Mouse (Mus musculus): ENCODE results near the gene Ppt2. TPM values are rescaled to one million over a fixed set of nuclear protein-coding genes. Genes with fewer than 3 reads are reported as not detected.
A peak's percentile ranks its signal among the peaks of the same experiment; 100 is the strongest.

The Ppt2 gene
- polyA plus RNA-seq, 1 experiment from 2014 or later, result 19.3 TPM

DNA sequence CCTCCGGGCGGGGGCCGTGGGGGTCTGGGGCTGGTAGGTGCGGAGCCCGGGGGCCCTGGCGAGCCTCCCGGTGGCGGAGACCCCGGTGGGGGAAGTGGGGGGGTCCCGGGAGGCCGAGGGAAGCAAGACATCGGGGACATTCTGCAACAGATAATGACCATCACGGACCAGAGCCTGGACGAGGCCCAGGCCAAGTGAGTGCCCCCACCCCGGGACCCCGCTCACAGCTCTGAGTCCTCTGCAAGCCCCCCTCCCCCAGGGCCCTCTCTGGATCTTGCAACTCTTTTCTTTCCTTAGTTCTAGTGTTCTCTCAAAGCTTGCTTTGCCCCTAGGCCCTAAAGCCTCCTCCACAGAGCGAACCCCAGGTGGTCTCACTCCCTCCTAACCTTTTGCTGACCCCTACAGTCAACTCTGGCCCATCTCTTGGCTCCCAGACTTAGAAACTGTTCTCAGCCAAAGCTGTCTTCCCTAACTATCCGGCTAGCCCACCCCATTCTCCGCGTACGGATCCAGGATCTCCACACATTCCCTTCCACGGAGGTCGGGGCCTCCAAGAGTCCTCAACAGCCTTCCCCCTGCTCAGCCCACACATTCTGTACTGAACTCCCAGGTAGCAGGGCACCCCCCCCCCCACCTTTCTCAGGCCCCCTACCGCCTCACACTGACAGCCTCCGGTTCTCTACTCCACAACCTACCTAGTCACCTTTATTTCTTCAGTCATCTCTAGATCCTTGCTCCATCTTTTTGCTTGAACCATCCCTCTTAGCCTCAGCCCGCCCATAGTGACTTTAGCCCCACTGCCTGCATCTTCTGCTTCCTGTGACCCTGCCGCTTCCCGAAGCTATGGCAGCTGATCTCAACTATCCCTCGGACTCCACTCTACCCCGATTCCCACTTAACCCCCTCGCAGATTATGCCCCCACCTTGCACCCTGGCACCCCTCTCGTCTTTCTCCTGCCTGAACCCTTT, 35.4 kb downstream of the Ppt2 start:
- Histone ChIP-seq H3K4me2 (ENCODE audit: low read depth, low read length) (peak overlapping the region; percentile 99), H3K27ac (ENCODE audit: low read depth) (peak overlapping the region; percentile 84), H3K4me3 (ENCODE audit: low read depth, low read length) (peak overlapping the region; percentile 69), H3K27me3 (ENCODE audit: insufficient read depth, low read length) (no peaks in the 10 kb centered on the region), H3K36me3 (replicated peaks; ENCODE audit: insufficient read depth, low read length) (peaks cover 22% of the 10 kb centered on the region), H3K9ac (replicated peaks) (peak overlapping the region; percentile 88), H3K9me3 (ENCODE audit: low read length) (no peaks in the 10 kb centered on the region), H3K4me1 (ENCODE audit: insufficient read depth) (peaks cover 63% of the 10 kb centered on the region)
- TF ChIP-seq EP300 (IDR thresholded peaks at IDR 0.05; ENCODE audit: low read depth) (no peak), CTCF (IDR thresholded peaks at IDR 0.05; ENCODE audit: low read depth) (no peak)
- ATAC-seq (no peak), DNase-seq (no peak)
- 3% methylated on average over 28 of the region's 32 CpGs for WGBS (ENCODE audit: insufficient replicate concordance)

GRCm38 (mm10) chr17:34591994-34592375, 36.3 kb downstream of the Ppt2 start:
- peak overlapping the region; percentile 88 for H3K9ac ChIP-seq (replicated peaks)
- WGBS (ENCODE audit: insufficient replicate concordance), result 0% methylated on average over 28 of the region's 35 CpGs
- H3K9me3 ChIP-seq (ENCODE audit: low read length), result no peaks in the 10 kb centered on the region
- peaks cover 62% of the 10 kb centered on the region for H3K4me1 ChIP-seq (ENCODE audit: insufficient read depth)
- no peaks in the 10 kb centered on the region for H3K27me3 ChIP-seq (ENCODE audit: insufficient read depth, low read length)
- peaks cover 22% of the 10 kb centered on the region for H3K36me3 ChIP-seq (replicated peaks; ENCODE audit: insufficient read depth, low read length)
- ATAC-seq (peak; percentile 59), DNase-seq (peak; percentile 95)
- no peak for TF ChIP-seq CTCF (IDR thresholded peaks at IDR 0.05; ENCODE audit: low read depth)
- no peak for TF ChIP-seq EP300 (IDR thresholded peaks at IDR 0.05; ENCODE audit: low read depth)
- peak overlapping the region; percentile 69 for H3K4me3 ChIP-seq (ENCODE audit: low read depth, low read length)
- peak overlapping the region; percentile 99 for H3K4me2 ChIP-seq (ENCODE audit: low read depth, low read length)
- peak overlapping the region; percentile 84 for H3K27ac ChIP-seq (ENCODE audit: low read depth)

DNA sequence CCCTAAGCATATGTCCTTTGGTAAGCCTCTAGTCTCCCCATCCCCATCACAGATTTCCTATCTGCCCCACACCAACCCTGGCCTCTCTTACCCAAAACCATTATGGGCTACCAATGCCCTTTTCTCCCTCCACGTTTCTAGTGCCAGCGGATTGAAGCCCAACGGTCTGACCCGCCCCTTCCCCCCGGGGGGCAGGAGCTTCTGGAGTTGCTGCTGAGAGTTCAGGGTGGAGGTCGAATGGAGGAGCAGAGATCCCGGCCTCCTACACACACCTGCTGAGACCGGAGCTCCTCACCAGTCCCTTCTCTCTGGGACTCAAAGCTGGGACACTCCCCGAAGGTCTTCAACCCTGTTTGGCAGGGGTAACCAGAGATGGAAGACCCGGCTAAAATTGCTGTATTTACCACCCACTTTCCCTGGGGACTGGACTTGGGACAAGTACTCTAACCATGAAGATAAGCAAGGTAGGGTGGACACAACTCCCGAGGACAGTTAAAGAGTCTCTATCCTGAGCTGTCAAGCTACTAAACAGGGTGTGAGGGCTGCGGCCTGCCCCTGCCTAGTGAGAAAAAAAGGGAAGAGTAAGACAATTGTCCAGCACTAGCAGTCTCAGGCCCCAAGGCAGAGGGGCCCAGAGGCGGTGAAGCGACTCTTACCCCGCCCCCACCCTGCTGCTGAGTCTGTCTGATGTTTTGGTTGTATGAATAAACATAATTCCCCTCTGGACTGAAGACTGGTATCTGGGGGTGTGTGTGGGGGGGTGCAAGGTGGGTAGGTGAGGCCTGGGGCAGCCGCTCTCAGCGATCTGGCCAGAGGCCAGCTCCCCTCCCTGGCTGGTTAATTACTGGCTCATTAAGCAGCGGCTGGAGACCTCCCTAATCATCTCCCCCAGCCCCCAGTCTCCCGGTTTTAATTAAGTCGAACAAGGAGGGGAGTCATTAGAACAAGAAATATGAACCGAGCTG, 37.0 kb downstream of the Ppt2 start, which contains the start of gene Pbx2:
Gene Pbx2 (plus strand): TSS at position 238 of the 965 bp plus-strand sequence.
- H3K27me3 ChIP-seq (ENCODE audit: insufficient read depth, low read length), result no peaks in the 10 kb centered on the region
- H3K9ac ChIP-seq (replicated peaks), result peak within 1 kb of the TSS; percentile 88
- no peaks in the 10 kb centered on the region for H3K9me3 ChIP-seq (ENCODE audit: low read length)
- DNase-seq, result peak; percentile 64
- ATAC-seq, result 0 out of 2 replicates have a peak, but pooled peaks have one; percentile 3
- TF ChIP-seq CTCF (IDR thresholded peaks at IDR 0.05; ENCODE audit: low read depth) (no peak), EP300 (IDR thresholded peaks at IDR 0.05; ENCODE audit: low read depth) (no peak)
- H3K36me3 ChIP-seq (replicated peaks; ENCODE audit: insufficient read depth, low read length), result peaks cover 22% of the 10 kb centered on the region
- WGBS (ENCODE audit: insufficient replicate concordance), result 5% methylated on average over 21 of the region's 21 CpGs
- peak within 1 kb of the TSS; percentile 84 for H3K27ac ChIP-seq (ENCODE audit: low read depth)
- peak within 1 kb of the TSS; percentile 69 for H3K4me3 ChIP-seq (ENCODE audit: low read depth, low read length)
- H3K4me1 ChIP-seq (ENCODE audit: insufficient read depth), result peaks cover 68% of the 10 kb centered on the region
- peak within 1 kb of the TSS; percentile 99 for H3K4me2 ChIP-seq (ENCODE audit: low read depth, low read length)

GRCm38 (mm10) chr17:34590154-34590987, 37.9 kb downstream of the Ppt2 start:
- Histone ChIP-seq H3K4me1 (ENCODE audit: insufficient read depth) (peaks cover 68% of the 10 kb centered on the region), H3K27me3 (ENCODE audit: insufficient read depth, low read length) (no peaks in the 10 kb centered on the region), H3K36me3 (replicated peaks; ENCODE audit: insufficient read depth, low read length) (peaks cover 14% of the 10 kb centered on the region), H3K27ac (ENCODE audit: low read depth) (peak overlapping the region; percentile 84), H3K4me3 (ENCODE audit: low read depth, low read length) (peak overlapping the region; percentile 69), H3K9me3 (ENCODE audit: low read length) (no peaks in the 10 kb centered on the region), H3K4me2 (ENCODE audit: low read depth, low read length) (peak overlapping the region; percentile 99), H3K9ac (replicated peaks) (peak overlapping the region; percentile 88)
- DNase-seq, result no peak
- no peak for TF ChIP-seq CTCF (IDR thresholded peaks at IDR 0.05; ENCODE audit: low read depth)
- TF ChIP-seq EP300 (IDR thresholded peaks at IDR 0.05; ENCODE audit: low read depth), result no peak
- ATAC-seq, result no peak
- 39% methylated on average over 12 of the region's 15 CpGs for WGBS (ENCODE audit: insufficient replicate concordance)

DNA sequence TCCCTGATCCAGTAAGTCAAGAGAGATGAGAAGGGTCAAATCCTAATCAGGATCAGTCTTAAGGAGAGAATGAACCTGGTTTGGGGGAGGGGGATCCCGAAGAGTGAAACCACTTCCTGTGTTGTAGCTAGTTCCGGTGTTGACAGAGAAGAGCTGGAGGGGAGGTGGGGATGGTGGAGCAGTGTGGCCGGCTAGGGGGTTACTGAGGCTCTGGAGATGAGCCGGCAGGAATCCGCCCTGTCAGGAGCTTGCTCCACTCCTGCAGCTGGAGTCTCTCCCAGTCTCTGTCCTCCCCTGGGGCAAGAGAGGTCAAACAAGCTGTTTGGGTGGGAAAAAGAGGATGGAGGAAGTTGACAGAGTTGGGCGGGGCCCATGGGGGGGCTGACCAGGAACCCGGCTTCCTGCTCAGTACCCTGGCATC, 38.6 kb downstream of the Ppt2 start, which contains the start of gene Gpsm3:
Gene Gpsm3 (plus strand): TSS at position 126 of the 421 bp plus-strand sequence.
- 3% methylated on average over 7 of the region's 7 CpGs for WGBS (ENCODE audit: insufficient replicate concordance)
- Histone ChIP-seq H3K4me1 (ENCODE audit: insufficient read depth) (peaks cover 68% of the 10 kb centered on the region), H3K27ac (ENCODE audit: low read depth) (peak within 1 kb of the TSS; percentile 84), H3K9ac (replicated peaks) (peak within 1 kb of the TSS; percentile 88), H3K9me3 (ENCODE audit: low read length) (no peaks in the 10 kb centered on the region), H3K27me3 (ENCODE audit: insufficient read depth, low read length) (no peaks in the 10 kb centered on the region), H3K4me3 (ENCODE audit: low read depth, low read length) (peak within 1 kb of the TSS; percentile 69), H3K36me3 (replicated peaks; ENCODE audit: insufficient read depth, low read length) (peaks cover 7% of the 10 kb centered on the region), H3K4me2 (ENCODE audit: low read depth, low read length) (peak within 1 kb of the TSS; percentile 99)
- no peak for TF ChIP-seq CTCF (IDR thresholded peaks at IDR 0.05; ENCODE audit: low read depth)
- no peak for TF ChIP-seq EP300 (IDR thresholded peaks at IDR 0.05; ENCODE audit: low read depth)
- DNase-seq (no peak), ATAC-seq (no peak)
